Mouse (Mus musculus): ENCODE results near the gene Id3. TPM values are rescaled to one million over a fixed set of nuclear protein-coding genes. Genes with fewer than 3 reads are reported as not detected.

Gene Id3
- polyA plus RNA-seq, 1 experiment from 2014 or later, result 441 TPM

Other genes starting within 250 kb of the Id3 start
- 0.85 and 1.0 TPM in 2 replicates for gene Cnr2, start 248.1 kb upstream of the Id3 start, polyA plus RNA-seq (2015; fragmentation: Nextera tagmentation; extraction: Ambion mirVana)
- 78.2 and 82.1 TPM in 2 replicates for gene Fuca1, start 222.8 kb upstream of the Id3 start, polyA plus RNA-seq (2015; fragmentation: Nextera tagmentation; extraction: Ambion mirVana)
- gene Hmgcl, start 197.0 kb upstream of the Id3 start, polyA plus RNA-seq (2015; fragmentation: Nextera tagmentation; extraction: Ambion mirVana), result 78.2 and 79.8 TPM in 2 replicates
- gene Gale, start 179.8 kb upstream of the Id3 start, polyA plus RNA-seq (2015; fragmentation: Nextera tagmentation; extraction: Ambion mirVana), result 44.7 and 48.0 TPM in 2 replicates
- 119 and 126 TPM in 2 replicates for gene Lypla2, start 170.9 kb upstream of the Id3 start, polyA plus RNA-seq (2015; fragmentation: Nextera tagmentation; extraction: Ambion mirVana)
- 52.7 and 56.7 TPM in 2 replicates for gene Pithd1, start 156.2 kb upstream of the Id3 start, polyA plus RNA-seq (2015; fragmentation: Nextera tagmentation; extraction: Ambion mirVana)
- gene Eloa, start 121.7 kb upstream of the Id3 start, polyA plus RNA-seq (2015; fragmentation: Nextera tagmentation; extraction: Ambion mirVana), result 43.0 and 44.8 TPM in 2 replicates
- gene Rpl11, start 90.1 kb upstream of the Id3 start, polyA plus RNA-seq (2015; fragmentation: Nextera tagmentation; extraction: Ambion mirVana), result 427 and 463 TPM in 2 replicates
- gene E2f2, start 28.9 kb downstream of the Id3 start, polyA plus RNA-seq (2015; fragmentation: Nextera tagmentation; extraction: Ambion mirVana), result 10.1 and 12.5 TPM in 2 replicates
- 13.3 and 14.1 TPM in 2 replicates for gene Asap3, start 62.9 kb downstream of the Id3 start, polyA plus RNA-seq (2015; fragmentation: Nextera tagmentation; extraction: Ambion mirVana)
- 19.2 and 20.7 TPM in 2 replicates for gene Tcea3, start 104.2 kb downstream of the Id3 start, polyA plus RNA-seq (2015; fragmentation: Nextera tagmentation; extraction: Ambion mirVana)
- gene Zfp46, start 141.2 kb downstream of the Id3 start, polyA plus RNA-seq (2015; fragmentation: Nextera tagmentation; extraction: Ambion mirVana), result 25.0 and 25.5 TPM in 2 replicates
- gene Hnrnpr, start 167.4 kb downstream of the Id3 start, polyA plus RNA-seq (2015; fragmentation: Nextera tagmentation; extraction: Ambion mirVana), result 153 and 159 TPM in 2 replicates

Data from embryonic facial prominence, embryonic 15.5 days (tissue).